Comparison of ENCODE assay signal across 15 mouse cellular contexts in genomic region chr8:46736260-46736659, GRCm38 (mm10). TPM values are rescaled to one million over a fixed set of nuclear protein-coding genes. Genes with fewer than 3 reads are reported as not detected.
DNase-seq lines count a peak whose midpoint lies in the region; ATAC-seq and TF ChIP-seq lines count a peak whose summit lies in the region.
"Had no signal": no experiment of that assay in that cellular context is flagged by ENCODE, and none has a peak within 500 bp of the region (broad histone marks: within the 10 kb centered on the region; RNA-seq: fewer than 3 reads in every experiment).

No protein-coding gene starts in this region.

- 74% methylated on average over 3 of the region's 3 CpGs for WGBS in liver, postnatal 0 days (ENCODE audit: insufficient replicate concordance)

- H3K27me3 ChIP-seq in liver, postnatal 0 days (ENCODE audit: insufficient read depth, low read length), result no peaks in the 10 kb centered on the region
- H3K27me3 ChIP-seq in E14TG2a.4 (ENCODE audit: insufficient read depth, low read length), result peaks cover 46% of the 10 kb centered on the region
- H3K27me3 ChIP-seq: lung, embryonic 15.5 days had no signal

- no peak overlapping the region for H3K9ac ChIP-seq in liver, postnatal 0 days (replicated peaks)
- H3K9ac ChIP-seq: lung, embryonic 15.5 days; midbrain, embryonic 12.5 days had no signal

- no peak overlapping the region for H3K4me3 ChIP-seq in gastrocnemius, adult 2 months
- no peak overlapping the region for H3K4me3 ChIP-seq in liver, postnatal 0 days (ENCODE audit: low read depth, low read length)
- no peak overlapping the region for H3K4me3 ChIP-seq in E14TG2a.4 (replicated peaks; ENCODE audit: low read length)
- H3K4me3 ChIP-seq: embryonic facial prominence, embryonic 10.5 days; lung, embryonic 15.5 days; midbrain, embryonic 12.5 days had no signal

- peaks cover 21% of the 10 kb centered on the region for H3K4me1 ChIP-seq in liver, postnatal 0 days (ENCODE audit: insufficient read depth)
- H3K4me1 ChIP-seq in E14TG2a.4 (replicated peaks; ENCODE audit: low read depth, low read length), result peaks cover 8% of the 10 kb centered on the region

- no peak overlapping the region for H3K27ac ChIP-seq in gastrocnemius, adult 2 months
- H3K27ac ChIP-seq in liver, postnatal 0 days (ENCODE audit: low read depth), result no peak overlapping the region
- H3K27ac ChIP-seq: embryonic facial prominence, embryonic 10.5 days; lung, embryonic 15.5 days; midbrain, embryonic 12.5 days had no signal

- peaks cover 8% of the 10 kb centered on the region; the same call in 1 of the 2 replicates for H3K36me3 ChIP-seq in liver, postnatal 0 days (replicated peaks; ENCODE audit: insufficient read depth, low read length)
- no peaks in the 10 kb centered on the region for H3K36me3 ChIP-seq in E14TG2a.4 (ENCODE audit: insufficient read depth, low read length)
- H3K36me3 ChIP-seq: embryonic facial prominence, embryonic 10.5 days; lung, embryonic 15.5 days; midbrain, embryonic 12.5 days had no signal

- H3K9me3 ChIP-seq in liver, postnatal 0 days (ENCODE audit: low read length), result 0 out of 2 replicates have a peak, but pooled peaks cover 4% of the 10 kb centered on the region
- no peaks in the 10 kb centered on the region for H3K9me3 ChIP-seq in E14TG2a.4 (ENCODE audit: low read length)
- H3K9me3 ChIP-seq: lung, embryonic 15.5 days had no signal

- no peak for ATAC-seq in liver, postnatal 0 days
- ATAC-seq: intestine, embryonic 16.5 days had no signal

- no peak for TF ChIP-seq EP300 in liver, postnatal 0 days (IDR thresholded peaks at IDR 0.05; ENCODE audit: low read depth)

- no peak for DNase-seq in gastrocnemius, adult 2 months
- DNase-seq in gastrocnemius, adult 8-10 months (ENCODE audit: low spot score in 2 of 2), result no peak
- DNase-seq in liver, postnatal 0 days, result no peak
- DNase-seq in liver, result no peak
- DNase-seq in induced T-regulatory cell, adult 2 months (ENCODE audit: low read depth), result peak; percentile 60
- DNase-seq in layer of hippocampus, postnatal 10 days (ENCODE audit: low spot score in 2 of 2), result no peak
- no peak for DNase-seq in gastrocnemius, adult 18-20 months (ENCODE audit: low spot score)
- DNase-seq: adrenal gland, postnatal 10 days; cerebellum, adult 11 months; gastrocnemius, postnatal 14 days had no signal

- no peak overlapping the region for H3K4me2 ChIP-seq in liver, postnatal 0 days (ENCODE audit: low read depth, low read length)
- H3K4me2 ChIP-seq: lung, embryonic 15.5 days; midbrain, embryonic 12.5 days had no signal

- intact Hi-C loops in gastrocnemius, adult 2 months (cut with DNase I), result loop anchor here (5.0 kb wide), 1 partner anchor 201 kb away; no protein-coding TSS in a partner anchor

- TF ChIP-seq CTCF in gastrocnemius, adult 2 months (IDR thresholded peaks at IDR 0.05), result peak; percentile 54
- peak; percentile 61 for TF ChIP-seq CTCF in liver, postnatal 0 days (IDR thresholded peaks at IDR 0.05; ENCODE audit: low read depth)
- TF ChIP-seq CTCF in E14TG2a.4 (conservative IDR thresholded peaks at IDR 0.05; ENCODE audit: low read length), result peak; percentile 57

RNA-seq across cellular contexts. Expression of gene Irf2, which starts 3.3 kb away (rescaled TPM):
- total RNA-seq in gastrocnemius, adult 2 months (2021), result 10 to 100 TPM; 40.0 to 41.8 TPM
- total RNA-seq in gastrocnemius, adult 8-10 months (2022), result 10 to 100 TPM; 24.9 to 35.0 (median 31.2) TPM
- 23.1 and 24.3 TPM in 2 replicates for polyA plus RNA-seq in liver, postnatal 0 days (2015; fragmentation: Nextera tagmentation; extraction: Ambion mirVana)
- 10 to 100 TPM; 40.1 to 46.6 TPM for total RNA-seq in layer of hippocampus, postnatal 10 days (2021)
- 10 to 100 TPM; 34.9 to 42.3 TPM for total RNA-seq in gastrocnemius, adult 18-20 months (2021)
